Mouse (Mus musculus) kidney, postnatal 36 days (tissue): ENCODE measurements around the gene G6pc3.
A peak's percentile ranks its signal among the peaks of the same experiment; 100 is the strongest.

Experiments used
- DNase-seq, 2 experiments: peaks; one replicate each; pipeline ENCODE4 v3.0.0; 2021 to 2022; ENCODE audit warnings: mixed read lengths in 2 of 2

G6pc3 gene

DNA sequence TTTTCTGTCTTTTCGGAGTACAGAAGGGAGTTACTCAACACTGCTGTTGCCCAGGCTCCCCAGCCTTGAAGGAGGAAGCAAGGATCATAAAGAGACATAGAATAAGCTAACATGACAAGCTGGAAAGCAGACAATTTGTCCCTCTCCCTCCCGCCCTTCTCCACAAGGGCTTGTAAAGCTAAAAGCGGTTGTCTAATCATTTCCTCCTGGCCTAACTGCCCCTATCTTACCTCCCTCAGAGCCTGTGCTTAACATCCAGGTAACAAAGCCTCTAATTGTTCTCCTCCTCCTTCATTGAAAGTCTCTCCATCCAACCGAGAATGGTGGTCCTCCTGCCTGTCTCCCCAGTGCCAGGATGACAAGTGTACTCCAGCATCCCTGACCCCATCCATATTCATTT lies 1.4 kb downstream of the G6pc3 start:
- no peak for DNase-seq

DNA sequence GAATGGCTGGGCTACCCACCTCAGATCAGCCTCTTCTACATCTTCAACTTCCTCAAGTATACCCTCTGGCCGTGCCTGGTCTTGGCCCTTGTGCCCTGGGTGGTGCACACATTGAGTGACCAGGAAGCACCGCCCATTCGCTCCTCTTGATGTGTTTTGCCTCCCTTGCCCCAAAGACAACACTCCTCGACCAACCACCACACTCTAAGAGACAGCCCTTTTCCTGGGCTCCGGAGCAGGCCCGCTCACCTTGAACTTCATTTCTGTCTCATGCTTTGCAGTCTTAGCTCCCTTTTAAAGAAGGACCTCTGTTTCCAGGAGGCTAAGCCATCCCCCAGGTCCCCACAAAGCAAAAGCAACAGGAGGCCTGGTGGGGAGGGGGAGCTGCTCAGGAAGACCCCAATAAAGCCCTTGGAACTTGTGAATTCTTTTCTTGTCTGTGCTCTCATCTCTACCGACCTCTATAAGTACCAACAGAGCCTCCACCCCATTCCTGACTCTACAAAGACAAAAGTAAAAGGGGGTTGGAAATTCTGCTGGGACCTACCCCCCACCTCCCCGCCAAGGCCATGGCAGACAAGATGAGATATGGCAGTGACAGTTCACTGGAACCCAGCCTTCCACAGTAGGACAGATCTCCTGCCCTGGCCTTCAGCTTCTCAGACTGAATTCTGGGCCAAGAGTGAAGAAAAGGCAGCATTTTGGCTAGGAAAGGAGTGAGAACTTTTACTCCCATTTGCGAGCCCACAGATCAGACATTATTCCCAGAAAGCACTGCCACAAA lies 4.4 kb downstream of the G6pc3 start:
- DNase-seq, result no peak

DNA sequence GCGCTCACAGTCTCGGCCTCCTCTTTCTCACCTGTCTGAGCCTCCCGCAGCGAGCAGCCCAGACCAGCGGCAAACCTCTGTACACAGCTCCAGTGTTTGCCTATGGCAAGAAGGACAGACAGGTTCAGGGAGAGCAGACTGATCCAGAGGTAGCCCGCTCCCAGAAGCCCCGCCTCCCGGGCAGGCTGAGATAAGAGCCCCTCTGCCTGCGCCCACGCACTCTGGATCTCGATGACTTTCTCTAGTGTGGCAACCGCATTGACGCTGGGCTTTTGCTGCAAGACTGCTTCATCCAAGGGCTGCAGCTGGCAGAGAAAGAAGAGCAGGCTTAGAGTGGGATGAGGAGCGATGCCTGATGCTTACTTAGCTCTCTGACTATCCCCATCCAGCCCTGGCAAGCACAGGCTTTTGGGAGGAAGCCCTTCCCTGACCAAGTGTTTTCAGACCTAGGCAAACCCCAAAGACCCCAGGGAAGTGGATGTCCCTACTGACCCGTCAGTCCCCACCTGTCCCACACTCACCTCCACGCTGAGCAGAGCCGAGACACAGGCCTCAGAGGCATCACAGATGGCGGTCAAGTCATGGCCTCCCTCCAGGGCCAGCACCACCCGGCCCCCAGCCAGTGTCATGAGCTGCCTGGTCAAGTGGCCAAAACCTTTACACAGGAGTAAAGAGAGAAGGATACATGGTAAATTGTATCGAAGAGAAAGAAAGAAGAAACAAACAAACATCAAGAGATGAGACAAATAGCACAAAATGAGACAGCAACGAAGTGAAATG lies 6.8 kb downstream of the G6pc3 start:
- DNase-seq, result no peak

DNA sequence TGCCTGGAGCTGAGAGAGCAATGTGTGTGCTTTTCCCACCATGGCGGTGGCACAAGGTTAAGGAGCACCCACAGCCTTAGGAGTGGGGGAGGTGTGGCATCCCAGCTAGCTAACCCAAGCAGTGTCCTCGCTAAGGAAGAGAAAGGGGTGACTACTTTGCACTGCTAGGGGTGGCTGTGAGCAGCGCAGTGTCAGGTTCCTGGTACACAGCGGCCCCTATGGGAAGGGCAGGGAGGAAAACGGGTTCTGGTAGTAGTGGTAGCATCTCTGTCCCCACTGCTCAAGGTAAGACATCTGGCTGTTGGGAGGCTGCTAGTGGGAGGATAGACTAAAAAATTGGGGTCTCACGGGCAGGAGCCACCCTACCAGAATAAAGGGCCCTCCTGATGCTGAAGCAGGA lies 8.8 kb downstream of the G6pc3 start:
- DNase-seq, result no peak

DNA sequence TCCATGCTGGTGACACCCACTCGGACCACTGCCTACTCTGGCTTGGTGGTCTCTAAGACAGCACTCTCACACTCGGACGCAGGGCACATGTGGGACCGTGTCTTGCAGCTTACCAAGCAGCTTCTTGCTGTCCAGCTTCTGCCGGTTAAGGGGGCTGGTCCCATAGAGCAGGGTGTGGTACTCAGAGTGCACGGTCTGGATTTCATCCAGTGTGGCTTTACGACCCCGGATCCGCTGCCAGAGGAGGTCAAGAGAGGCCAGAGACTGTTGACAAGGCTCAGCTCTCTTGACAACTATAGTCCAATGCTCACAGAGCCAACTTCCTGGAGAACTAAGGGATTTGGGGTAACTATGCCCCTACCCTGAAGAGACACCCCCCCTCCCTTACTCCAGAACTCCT lies 10.4 kb downstream of the G6pc3 start:
- peak in 1 of 2 experiments; percentile 37 for DNase-seq

DNA sequence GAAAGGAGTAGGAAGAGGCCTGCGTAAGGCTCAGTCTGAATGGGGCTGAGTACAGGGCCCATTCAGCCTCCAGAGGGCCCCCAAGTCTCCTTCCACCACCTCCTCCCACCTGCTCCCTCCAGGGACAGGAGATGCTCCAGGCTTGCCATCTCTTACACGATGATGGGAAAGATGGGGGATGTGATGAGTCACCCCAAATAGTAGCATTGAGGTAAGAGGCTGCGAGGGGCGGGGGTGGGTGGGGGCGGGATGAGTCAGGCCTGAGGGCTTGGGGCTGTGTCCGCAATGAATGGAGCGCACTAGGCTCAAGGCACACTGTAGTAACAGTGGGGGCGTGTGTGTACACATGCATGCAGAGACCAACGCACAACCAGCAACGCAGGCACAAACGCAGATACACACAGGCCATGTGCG lies 12.0 kb downstream of the G6pc3 start:
- no peak for DNase-seq

DNA sequence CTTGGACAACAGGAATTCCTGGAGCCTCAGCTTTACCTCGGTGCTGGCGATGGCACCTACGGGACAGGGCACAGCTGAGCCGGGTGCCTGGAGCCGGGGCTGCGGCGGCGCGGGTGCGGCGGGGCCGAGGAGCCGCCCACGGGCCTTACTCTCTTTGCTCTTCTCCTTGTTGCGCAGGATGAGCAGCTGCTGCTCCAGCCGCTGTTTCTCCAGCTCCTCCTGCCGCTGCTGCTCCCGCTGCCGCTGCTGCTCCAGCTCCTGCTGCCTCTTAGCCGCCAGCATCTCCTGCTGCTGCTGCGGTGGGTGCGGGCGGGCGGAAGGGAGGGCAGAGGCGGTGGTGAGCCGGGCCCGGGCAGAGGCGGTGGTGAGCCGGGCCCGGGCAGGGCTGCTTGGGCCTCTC lies 17.1 kb downstream of the G6pc3 start:
- no peak for DNase-seq

DNA sequence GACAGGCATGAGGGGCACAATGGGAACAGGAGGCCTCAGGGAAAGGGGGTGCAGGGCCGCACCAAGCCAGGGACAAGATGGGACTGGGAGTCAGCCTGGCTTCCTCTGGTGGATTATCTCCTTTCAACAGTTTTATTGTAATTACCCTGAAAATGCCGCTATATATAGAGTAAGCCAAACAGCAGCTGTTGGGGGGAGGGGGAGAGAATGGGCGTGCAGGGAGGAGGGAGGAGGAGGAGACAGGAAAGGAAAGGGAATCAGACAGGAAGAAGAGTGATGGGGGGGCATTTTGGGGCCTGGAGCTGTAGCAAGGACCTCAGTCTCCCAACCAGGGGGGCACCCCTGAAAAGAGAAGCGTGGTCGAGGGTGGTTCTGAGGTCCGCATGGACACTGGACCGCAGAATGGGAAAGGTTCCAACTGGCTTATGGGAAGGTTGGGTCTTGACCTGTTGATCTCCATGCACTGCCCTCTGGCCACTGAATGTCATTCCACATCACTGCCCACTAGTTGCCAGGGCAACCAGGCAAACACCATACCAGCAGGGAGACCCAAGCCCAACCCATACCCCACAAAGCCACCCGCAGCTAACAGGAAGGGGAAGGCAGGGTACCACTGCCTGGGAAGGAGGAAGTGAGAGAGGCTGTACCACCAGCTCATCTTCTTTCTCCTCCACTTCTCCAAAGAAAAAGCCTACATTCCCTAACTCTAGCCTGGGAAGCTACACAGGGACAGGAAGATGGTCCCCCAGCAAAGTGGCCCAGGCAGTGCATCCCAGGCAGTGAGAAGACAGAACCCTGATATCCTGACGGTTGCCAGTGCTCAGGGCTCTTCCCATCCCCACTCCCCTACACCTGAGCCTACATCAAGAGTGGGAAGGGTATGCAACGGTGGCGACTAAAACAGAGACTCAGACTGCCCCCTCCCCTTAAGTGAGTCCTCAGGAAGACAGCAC lies 18.7 kb downstream of the G6pc3 start:
- DNase-seq, result peak; percentile 42 to 48

DNA sequence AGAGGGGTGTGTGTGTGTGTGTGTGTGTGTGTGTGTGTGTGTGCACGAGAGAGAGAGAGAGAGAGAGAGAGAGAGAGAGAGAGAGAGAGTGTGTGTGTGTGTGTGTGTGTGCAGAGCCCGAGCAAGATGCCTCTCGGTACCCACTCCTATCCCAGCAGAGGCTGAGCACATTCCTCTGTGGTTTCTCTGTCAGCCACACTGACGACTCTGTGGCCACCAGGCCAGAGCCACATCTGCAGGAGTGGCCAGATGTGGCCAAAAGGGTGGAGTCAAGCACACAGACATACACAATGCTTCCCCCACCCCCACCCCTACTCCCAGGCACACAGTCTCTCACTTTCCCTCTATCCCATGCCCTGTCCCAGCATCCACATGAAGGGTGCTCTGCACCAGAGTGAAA lies 19.4 kb downstream of the G6pc3 start:
- no peak for DNase-seq

DNA sequence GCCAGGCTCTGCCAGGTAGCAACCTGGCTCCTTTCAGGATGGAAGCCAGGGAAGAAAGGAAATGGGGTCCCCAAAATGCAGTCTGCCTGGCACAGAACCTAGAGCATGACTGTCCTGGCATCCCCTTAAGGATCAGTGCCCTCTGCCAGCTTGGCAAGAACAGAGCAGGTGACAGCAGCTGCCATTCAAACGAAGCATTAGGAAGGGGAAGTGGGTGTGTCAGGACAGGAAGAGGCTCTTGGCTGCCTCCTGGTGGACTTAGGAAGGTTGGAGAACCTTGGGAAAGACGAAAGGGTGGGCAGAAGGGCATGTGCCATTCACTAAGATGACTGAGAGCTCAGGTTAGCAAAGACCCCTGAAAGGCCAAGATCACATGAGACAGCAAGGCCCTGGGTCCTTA lies 20.3 kb downstream of the G6pc3 start:
- peak in 1 of 2 experiments; percentile 64 for DNase-seq

DNA sequence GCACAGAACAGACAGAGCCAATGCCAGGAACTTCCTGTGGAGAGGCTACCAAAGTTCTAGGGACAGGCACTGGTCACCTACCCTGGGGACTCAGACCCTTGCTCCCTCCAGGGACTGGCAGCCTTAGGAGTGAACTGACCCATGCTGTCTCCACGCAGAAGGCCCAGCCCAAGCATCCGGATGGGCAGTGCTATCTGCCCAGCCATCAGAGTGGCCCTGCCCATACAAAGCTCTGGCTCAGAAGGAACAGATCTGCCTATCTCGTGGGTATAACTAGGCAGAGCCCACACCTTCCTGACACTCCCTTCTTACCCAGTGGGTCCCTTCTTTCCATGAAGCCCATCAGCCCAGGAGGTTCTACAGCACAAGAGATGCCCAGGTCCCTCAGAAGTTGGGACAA lies 20.8 kb downstream of the G6pc3 start:
- no peak for DNase-seq

DNA sequence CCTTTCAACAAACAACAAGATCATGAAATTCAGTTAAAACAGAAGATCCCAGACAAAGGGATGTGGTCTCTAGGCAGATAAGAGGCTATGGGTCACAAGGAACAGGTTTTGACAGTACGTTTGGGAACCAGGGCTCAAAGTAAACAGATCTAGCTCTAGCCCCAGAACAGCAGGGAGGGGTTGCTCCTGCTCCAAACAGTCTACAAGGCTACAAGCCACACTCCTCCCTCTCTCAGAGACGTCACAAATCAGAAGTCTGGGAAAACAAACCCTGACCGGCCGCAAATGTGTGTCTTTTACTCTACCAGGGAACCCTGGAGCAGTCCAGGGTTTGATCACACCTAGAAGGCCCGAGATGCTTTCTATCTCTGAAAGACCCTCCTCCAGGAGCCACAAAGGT lies 21.6 kb downstream of the G6pc3 start:
- no peak for DNase-seq

DNA sequence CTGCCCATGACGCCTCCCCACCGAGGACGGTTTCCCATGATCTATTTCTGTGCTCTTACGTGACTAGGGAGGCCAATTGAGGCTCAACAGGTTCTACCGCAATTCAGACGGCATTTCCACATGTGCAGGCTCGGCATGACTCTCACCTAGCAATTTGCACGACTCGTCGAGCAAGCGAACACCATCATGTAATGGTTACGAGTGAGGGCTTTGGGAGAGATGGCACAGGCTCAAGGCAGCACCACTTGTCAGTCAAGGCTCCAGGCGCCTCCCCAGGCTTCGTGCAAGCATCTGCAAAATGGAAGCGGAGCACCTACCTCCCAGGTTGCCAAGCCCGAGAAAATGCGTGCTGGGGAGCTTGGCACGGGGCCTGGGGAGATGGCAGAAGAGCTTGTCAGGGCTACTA lies 22.5 kb downstream of the G6pc3 start:
- DNase-seq, result peak; percentile 47 to 69

DNA sequence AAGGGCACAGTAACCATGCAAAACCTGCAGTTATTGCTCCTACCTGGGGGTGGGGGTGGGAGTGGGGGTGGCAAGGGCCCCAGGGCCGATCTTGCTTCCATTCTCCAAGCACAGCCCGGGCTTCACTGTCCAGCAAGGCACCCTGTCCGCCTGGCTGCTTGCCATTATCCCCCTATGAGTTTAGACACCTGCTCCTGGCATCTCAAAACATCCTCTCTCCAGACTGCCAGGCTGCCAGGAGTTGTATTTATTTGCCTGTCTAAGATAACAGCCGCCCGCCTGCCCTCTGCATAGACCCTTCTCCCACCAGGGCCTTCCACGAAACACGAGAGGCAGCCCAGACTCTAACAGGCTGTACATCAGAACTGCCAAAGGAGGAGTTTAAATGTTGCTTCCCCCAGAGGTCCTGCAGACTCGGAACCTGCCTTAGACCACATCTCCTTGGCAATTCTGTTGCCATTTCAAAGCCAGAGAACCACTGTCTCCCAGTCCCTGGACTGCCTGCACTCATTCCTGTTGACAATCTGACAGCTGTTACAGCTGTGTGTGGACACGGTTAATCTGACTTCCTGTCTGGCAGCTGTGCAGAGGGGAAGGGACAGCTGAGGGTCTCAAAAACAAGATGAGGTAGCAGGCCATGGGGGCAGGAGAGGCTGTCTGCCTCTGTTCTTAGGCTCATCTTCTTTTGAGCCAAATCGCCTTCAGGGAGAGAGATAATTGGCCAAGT lies 25.2 kb downstream of the G6pc3 start:
- peak in 1 of 2 experiments; percentile 36 for DNase-seq

DNA sequence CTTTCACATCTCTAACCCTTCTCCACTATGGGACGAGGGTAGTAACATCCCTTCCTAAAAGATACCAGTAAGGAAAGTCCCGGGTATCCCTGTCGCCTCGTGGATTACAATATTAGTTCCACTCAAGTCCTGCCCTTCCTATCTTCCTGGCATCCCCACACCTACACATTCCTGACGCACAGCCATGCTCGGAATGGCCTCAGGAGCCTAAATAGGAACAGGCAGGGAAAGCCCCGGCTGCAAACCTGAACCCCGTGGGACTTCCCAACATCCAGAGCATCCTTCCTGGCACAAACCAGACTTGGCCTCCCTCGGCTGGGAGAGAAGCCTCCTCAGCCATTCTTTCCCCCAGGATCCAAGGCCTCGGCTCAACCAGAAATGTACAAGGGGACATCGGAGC lies 26.1 kb downstream of the G6pc3 start:
- no peak for DNase-seq

DNA sequence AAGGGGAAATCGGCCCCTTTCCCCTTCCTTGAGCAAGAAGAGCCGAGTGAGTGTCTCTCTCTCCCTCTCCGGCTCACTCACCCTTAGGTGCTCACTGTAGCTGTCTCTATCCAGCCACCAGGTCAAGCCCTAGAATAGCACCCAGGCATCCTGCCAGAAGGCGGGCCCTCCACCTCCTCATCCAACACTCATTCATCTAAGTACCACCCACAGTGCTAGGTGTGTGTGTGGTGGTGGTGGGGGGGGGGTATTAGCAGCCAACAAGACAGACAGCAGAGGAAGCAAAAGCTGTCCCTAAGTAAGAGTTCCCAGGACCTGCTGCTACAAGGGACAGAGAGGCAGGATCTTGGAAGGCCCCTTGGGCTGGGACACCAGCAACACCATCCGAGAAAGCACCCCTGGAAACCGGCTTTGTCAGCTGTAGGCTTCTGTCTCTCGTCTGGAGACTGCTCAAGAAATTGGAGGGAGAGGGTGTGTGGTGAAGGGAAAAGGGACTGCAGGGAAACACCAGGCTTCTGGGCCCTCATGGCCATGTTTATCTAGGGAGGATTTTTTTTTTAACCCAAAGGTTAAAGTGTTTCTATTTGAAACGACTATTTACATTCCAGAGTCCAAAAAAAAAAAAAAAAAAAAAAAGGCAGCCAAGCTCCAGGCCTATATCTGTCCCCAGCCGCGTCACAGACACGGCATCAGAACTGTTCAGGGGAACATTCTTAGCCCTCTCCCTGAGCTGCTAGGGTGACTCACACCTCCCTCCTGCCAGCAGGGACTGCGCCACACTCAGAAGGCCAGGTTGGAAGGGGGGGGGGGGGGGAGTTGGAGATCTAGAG lies 26.9 kb downstream of the G6pc3 start:
- DNase-seq, result peak; percentile 90 to 91

DNA sequence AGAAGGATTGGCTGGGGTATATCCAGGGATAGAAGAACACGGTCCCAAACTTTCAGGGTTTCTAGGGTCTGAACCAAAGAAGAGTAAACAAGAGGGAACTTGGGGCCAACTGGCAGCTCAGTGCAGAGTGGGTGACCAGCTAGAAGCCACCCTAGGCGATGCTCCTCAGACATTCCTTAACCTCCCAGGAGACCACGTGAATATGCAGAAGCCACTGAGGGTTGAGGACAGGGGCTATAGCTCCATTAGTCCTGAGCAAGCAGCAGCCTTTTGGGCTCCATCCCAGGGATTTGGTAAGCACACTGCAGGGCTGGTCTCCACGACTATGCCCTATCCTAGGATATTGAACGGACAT lies 27.4 kb downstream of the G6pc3 start:
- no peak for DNase-seq

DNA sequence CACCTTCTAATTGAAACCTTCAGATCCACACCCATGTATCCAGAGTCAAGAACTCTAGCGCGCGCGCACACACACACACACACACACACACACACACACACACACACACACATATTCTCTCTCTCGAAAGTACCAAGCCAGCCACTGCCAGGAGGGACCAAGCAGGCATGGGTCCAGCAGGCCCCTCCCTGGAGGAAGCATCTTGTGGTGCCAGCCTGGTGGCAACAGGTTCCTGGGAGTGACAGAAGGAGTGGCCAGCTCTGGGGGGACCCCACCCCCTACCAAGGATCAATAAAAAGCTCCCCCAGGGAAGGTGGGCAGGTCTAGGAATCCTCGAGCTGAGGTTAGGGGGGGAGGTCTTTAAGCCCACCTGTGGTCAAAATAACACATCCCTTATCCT lies 28.0 kb downstream of the G6pc3 start:
- DNase-seq, result peak in 1 of 2 experiments; percentile 34

DNA sequence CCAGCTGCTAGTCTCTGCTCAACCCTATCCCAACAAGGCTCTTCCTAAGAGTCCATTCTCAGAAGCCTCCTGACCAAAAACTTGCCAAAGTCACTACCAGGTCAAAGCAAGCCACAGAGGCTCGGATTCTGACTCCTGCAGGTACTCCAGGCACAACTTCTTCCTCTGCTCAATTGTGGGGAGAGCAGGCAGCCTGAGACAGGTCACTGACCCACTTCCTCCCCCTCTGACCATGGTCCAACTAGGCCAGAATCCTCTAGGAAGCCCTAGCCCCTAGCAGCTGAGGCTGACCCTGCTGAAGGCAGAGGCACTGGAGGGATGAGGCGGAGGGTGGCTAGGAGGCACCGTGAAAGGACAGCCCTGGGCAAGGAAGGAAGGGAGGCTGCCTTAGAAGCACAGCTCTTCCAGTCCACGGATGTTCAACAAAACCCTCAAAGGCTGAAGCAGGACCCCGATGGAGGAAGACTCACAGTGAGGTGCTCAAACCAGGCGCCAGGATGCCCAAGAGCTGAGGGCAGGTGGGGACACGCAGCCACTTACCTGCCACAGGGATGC lies 28.5 kb downstream of the G6pc3 start:
- peak; percentile 48 to 54 for DNase-seq

DNA sequence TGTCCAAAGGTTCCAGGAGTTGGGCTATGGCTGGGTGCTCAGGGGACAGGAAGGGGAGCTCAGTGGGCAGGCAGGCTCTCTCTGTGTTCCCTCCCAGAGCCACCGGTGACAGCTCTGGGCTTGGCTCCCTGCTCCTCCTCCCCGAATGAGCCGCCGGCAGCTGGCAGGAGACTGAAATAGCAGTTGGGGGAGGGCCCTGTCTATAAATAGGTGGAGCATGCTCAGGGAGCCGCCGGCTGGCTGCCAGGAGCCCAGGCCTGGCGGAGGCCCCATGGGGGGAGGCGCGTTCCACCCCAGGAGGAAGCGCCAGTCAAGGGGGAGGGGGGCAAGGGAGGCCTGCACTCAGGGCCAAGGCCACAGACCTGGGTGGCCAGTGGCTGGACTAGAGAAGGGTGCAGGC lies 29.4 kb downstream of the G6pc3 start:
- peak; percentile 99 for DNase-seq
